Mouse (Mus musculus) kidney, embryonic 16.5 days (tissue): ENCODE results near the gene Car10. TPM values are rescaled to one million over a fixed set of nuclear protein-coding genes. Genes with fewer than 3 reads are reported as not detected.

ENCODE experiments used
- ATAC-seq: fragments of 200-750 bp; cut with Nextera tagmentation; 2 replicates; pipeline ENCODE4 v1.8.0; 2017; ENCODE audit warnings: moderate TSS enrichment; ENCODE audit not compliant: low FRiP score, low TSS enrichment
- H3K27ac ChIP-seq: fragments of 300-500 bp; sonication (generic); 2 replicates; pipeline ENCODE4 v1.5.1; 2014; ENCODE audit warnings: low read length
- H3K27me3 ChIP-seq: fragments of 300-500 bp; sonication (generic); 2 replicates; pipeline ENCODE4 v1.6.1; 2014; ENCODE audit warnings: low read length, control low read depth, mixed read lengths; ENCODE audit not compliant: insufficient read depth
- H3K36me3 ChIP-seq: fragments of 300-500 bp; sonication (generic); 2 replicates; pipeline ENCODE4 v1.6.1; 2014; ENCODE audit warnings: low read length, control low read depth, mixed read lengths; ENCODE audit not compliant: insufficient read depth
- H3K4me1 ChIP-seq: fragments of 300-500 bp; sonication (generic); 2 replicates; pipeline ENCODE4 v1.6.1; 2014; ENCODE audit warnings: low read length, control low read depth, mixed read lengths; ENCODE audit not compliant: insufficient read depth
- H3K4me2 ChIP-seq: fragments of 300-500 bp; sonication (generic); replicated peaks from 2 replicates; pipeline ENCODE4 v1.6.1; 2014; ENCODE audit warnings: low read depth, low read length
- H3K4me3 ChIP-seq: fragments of 300-500 bp; sonication (generic); 2 replicates; pipeline ENCODE4 v1.5.1; 2014; ENCODE audit warnings: mild to moderate bottlenecking, low read length
- H3K9ac ChIP-seq: fragments of 300-500 bp; sonication (generic); replicated peaks from 2 replicates; pipeline ENCODE4 v1.6.1; 2014; ENCODE audit warnings: low read length
- H3K9me3 ChIP-seq: fragments of 300-500 bp; sonication (generic); 2 replicates; pipeline ENCODE4 v1.6.1; 2016; ENCODE audit warnings: low read length, control low read depth
- WGBS: fragments of 180-500 bp; shearing (Covaris S2); extraction: QIAGEN DNeasy Blood & Tissue Kit; methylation state at CpG from one replicate; pipeline ENCODE4 v1.1.7; 2014; 5-methylcytosine and 5-hydroxymethylcytosine counted together
- polyA plus RNA-seq: library from polyadenylated mRNA; unstranded; fragments of >200 nt; fragmentation: Nextera tagmentation; extraction: Ambion mirVana; gene quantifications from 2 replicates; pipeline ENCODE4 v1.2.1, GENCODE M21; 2015

Car10 gene
- polyA plus RNA-seq, 1 experiment from 2014 or later: 0.22 TPM

DNA sequence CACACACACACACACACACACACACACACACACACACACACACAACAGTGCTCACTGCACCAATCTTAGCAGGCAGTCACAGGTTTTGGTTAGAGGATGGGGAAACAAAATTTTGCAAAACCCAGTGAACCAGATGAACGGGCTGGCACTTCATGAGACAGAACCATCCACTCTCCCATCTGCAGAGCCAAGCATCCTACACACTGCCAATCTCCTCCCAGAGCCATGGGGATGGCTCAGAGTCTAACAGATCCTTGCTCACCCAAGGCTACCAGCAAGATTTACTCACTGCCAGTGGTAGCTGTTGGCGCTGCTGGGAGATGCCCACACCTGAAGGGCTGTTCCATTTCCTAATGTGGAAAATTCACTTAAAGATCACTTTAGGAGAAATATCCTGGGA lies 479.6 kb downstream of the Car10 start:
- 93% methylated on average over 2 of the region's 2 CpGs for WGBS
- Histone ChIP-seq H3K4me2 (no peak overlapping the region), H3K27me3 (no peaks in the 10 kb centered on the region), H3K27ac (no peak overlapping the region), H3K9me3 (no peaks in the 10 kb centered on the region), H3K4me1 (no peaks in the 10 kb centered on the region), H3K9ac (no peak overlapping the region), H3K4me3 (no peak overlapping the region), H3K36me3 (no peaks in the 10 kb centered on the region)
- ATAC-seq: no peak

DNA sequence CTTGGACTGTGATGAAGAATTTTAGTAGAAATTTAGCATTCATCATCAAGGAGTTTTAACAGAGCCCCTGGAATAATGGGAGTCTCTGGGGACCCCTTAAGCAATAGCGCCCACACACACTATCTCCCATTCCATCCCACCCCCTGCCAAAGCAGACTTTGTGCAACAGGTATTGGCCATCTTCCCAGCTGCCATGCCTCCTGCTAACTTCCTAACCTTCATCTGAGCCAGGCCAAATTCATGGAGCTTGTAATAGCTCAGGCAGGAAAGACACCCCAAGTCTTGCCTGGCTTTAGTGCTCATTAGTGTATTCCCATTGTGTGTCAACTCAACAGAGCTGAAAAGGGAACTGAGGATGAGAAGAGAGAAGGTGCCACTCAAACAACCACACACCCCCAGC lies 481.8 kb downstream of the Car10 start:
- no peak overlapping the region for H3K4me2 ChIP-seq
- ATAC-seq: no peak
- no peak overlapping the region for H3K4me3 ChIP-seq

GRCm38 (mm10) chr11:93581326-93581725 lies 483.5 kb downstream of the Car10 start:
- Histone ChIP-seq H3K9ac (no peak overlapping the region), H3K27ac (no peak overlapping the region), H3K4me2 (no peak overlapping the region), H3K27me3 (no peaks in the 10 kb centered on the region), H3K4me3 (no peak overlapping the region), H3K36me3 (no peaks in the 10 kb centered on the region), H3K4me1 (no peaks in the 10 kb centered on the region), H3K9me3 (no peaks in the 10 kb centered on the region)
- no peak for ATAC-seq
- WGBS: 40% methylated on average over 4 of the region's 4 CpGs

More for the DNA sequence above, 481.8 kb downstream of the Car10 start:
- Histone ChIP-seq H3K9ac (no peak overlapping the region), H3K4me1 (no peaks in the 10 kb centered on the region), H3K36me3 (no peaks in the 10 kb centered on the region), H3K27me3 (no peaks in the 10 kb centered on the region), H3K9me3 (no peaks in the 10 kb centered on the region), H3K27ac (no peak overlapping the region)
- 100% methylated on average over 1 of the region's 1 CpGs for WGBS

GRCm38 (mm10) chr11:93587788-93588187 lies 490.0 kb downstream of the Car10 start:
- Histone ChIP-seq H3K4me2 (no peak overlapping the region), H3K4me3 (no peak overlapping the region), H3K36me3 (no peaks in the 10 kb centered on the region), H3K27me3 (no peaks in the 10 kb centered on the region), H3K9me3 (no peaks in the 10 kb centered on the region), H3K27ac (no peak overlapping the region), H3K9ac (no peak overlapping the region), H3K4me1 (no peaks in the 10 kb centered on the region)
- ATAC-seq: no peak
- 78% methylated on average over 4 of the region's 4 CpGs for WGBS

DNA sequence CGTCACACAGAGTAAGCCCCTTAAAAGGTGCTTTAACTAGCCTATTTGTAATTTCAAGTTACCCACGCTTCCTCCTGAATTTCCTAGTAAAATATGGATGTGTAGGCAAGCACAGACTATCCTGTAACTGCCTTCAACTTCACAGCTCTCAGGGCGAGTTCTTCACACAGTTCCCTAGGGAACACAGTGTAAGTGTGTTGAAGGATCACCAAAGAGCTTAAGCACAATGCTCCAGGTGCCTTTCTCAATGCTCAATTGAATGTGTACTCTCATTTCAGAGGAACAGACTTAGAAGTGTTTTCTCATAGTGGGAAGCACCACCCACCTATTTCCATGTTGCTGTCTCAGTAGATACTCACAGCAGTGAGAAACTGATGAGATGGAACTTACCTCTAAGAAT lies 492.8 kb downstream of the Car10 start:
- 87% methylated on average over 3 of the region's 3 CpGs for WGBS
- H3K4me1 ChIP-seq: 0 out of 2 replicates have a peak, but pooled peaks cover 3% of the 10 kb centered on the region
- no peak overlapping the region for H3K27ac ChIP-seq
- no peak overlapping the region for H3K9ac ChIP-seq
- no peak overlapping the region for H3K4me2 ChIP-seq
- no peak overlapping the region for H3K4me3 ChIP-seq
- no peaks in the 10 kb centered on the region for H3K27me3 ChIP-seq
- no peaks in the 10 kb centered on the region for H3K9me3 ChIP-seq
- H3K36me3 ChIP-seq: no peaks in the 10 kb centered on the region
- no peak for ATAC-seq

GRCm38 (mm10) chr11:93594033-93594432 lies 496.2 kb downstream of the Car10 start:
- 17% methylated on average over 2 of the region's 2 CpGs for WGBS
- Histone ChIP-seq H3K27me3 (no peaks in the 10 kb centered on the region), H3K27ac (no peak overlapping the region), H3K4me2 (no peak overlapping the region), H3K36me3 (no peaks in the 10 kb centered on the region), H3K9me3 (no peaks in the 10 kb centered on the region), H3K9ac (no peak overlapping the region), H3K4me1 (0 out of 2 replicates have a peak, but pooled peaks cover 3% of the 10 kb centered on the region), H3K4me3 (no peak overlapping the region)
- ATAC-seq: no peak

GRCm38 (mm10) chr11:93598175-93598574 lies 500.3 kb downstream of the Car10 start:
- H3K9ac ChIP-seq: no peak overlapping the region
- H3K9me3 ChIP-seq: no peaks in the 10 kb centered on the region
- H3K4me1 ChIP-seq: 0 out of 2 replicates have a peak, but pooled peaks cover 2% of the 10 kb centered on the region
- H3K4me2 ChIP-seq: no peak overlapping the region
- ATAC-seq: no peak
- no peaks in the 10 kb centered on the region for H3K27me3 ChIP-seq
- H3K4me3 ChIP-seq: no peak overlapping the region
- WGBS: 54% methylated on average over 4 of the region's 4 CpGs
- no peaks in the 10 kb centered on the region for H3K36me3 ChIP-seq
- H3K27ac ChIP-seq: no peak overlapping the region

- Histone ChIP-seq H3K27ac (no peak overlapping the region), H3K36me3 (no peaks in the 10 kb centered on the region), H3K4me2 (no peak overlapping the region), H3K27me3 (no peaks in the 10 kb centered on the region), H3K9ac (no peak overlapping the region), H3K4me1 (no peaks in the 10 kb centered on the region), H3K4me3 (no peak overlapping the region), H3K9me3 (no peaks in the 10 kb centered on the region)
- WGBS: 79% methylated on average over 3 of the region's 3 CpGs
- no peak for ATAC-seq
Measured at GRCm38 (mm10) chr11:93599755-93600154, 501.9 kb downstream of the Car10 start.

- H3K9me3 ChIP-seq: no peaks in the 10 kb centered on the region
- no peaks in the 10 kb centered on the region for H3K27me3 ChIP-seq
- no peak overlapping the region for H3K27ac ChIP-seq
- no peak overlapping the region for H3K4me2 ChIP-seq
- no peak overlapping the region for H3K9ac ChIP-seq
- no peak for ATAC-seq
- no peak overlapping the region for H3K4me3 ChIP-seq
- no peaks in the 10 kb centered on the region for H3K4me1 ChIP-seq
- 83% methylated on average over 1 of the region's 1 CpGs for WGBS
- H3K36me3 ChIP-seq: no peaks in the 10 kb centered on the region
Measured at GRCm38 (mm10) chr11:93603575-93603974, 505.7 kb downstream of the Car10 start.

GRCm38 (mm10) chr11:93607111-93607510 lies 509.3 kb downstream of the Car10 start:
- Histone ChIP-seq H3K36me3 (no peaks in the 10 kb centered on the region), H3K9ac (no peak overlapping the region), H3K27ac (no peak overlapping the region), H3K4me1 (no peaks in the 10 kb centered on the region), H3K27me3 (no peaks in the 10 kb centered on the region), H3K4me3 (no peak overlapping the region), H3K4me2 (no peak overlapping the region), H3K9me3 (no peaks in the 10 kb centered on the region)
- no peak for ATAC-seq
- 94% methylated on average over 1 of the region's 1 CpGs for WGBS
